Mouse (Mus musculus) MEL (cell line): ENCODE results near the gene Nup54. TPM values are rescaled to one million over a fixed set of nuclear protein-coding genes. Genes with fewer than 3 reads are reported as not detected.

Experiments
- DNase-seq: peaks from one replicate; pipeline ENCODE4 v3.0.0; 2011; ENCODE audit warnings: low read depth, low spot score
- H3K27ac ChIP-seq: 2 replicates; pipeline ENCODE4 v1.5.1; 2012; ENCODE audit warnings: low read depth, mild to moderate bottlenecking, control low read depth, low read length, moderate library complexity; ENCODE audit not compliant: control insufficient read depth
- H3K27me3 ChIP-seq, 2 experiments: fragments of 150-350 bp in 1 of 2; sonication (generic) in 1 of 2; 2 replicates each; pipeline ENCODE4 v1.6.1; 2012; ENCODE audit warnings: low read length in 2 of 2, mild to moderate bottlenecking in 2 of 2, improper control_type of control experiment in 1 of 2, moderate library complexity in 1 of 2; ENCODE audit not compliant: insufficient read depth in 2 of 2, control insufficient read depth in 1 of 2
- H3K36me3 ChIP-seq, 2 experiments: 2 replicates each; pipeline ENCODE4 v1.6.1; 2012 to 2014; ENCODE audit warnings: low read length in 2 of 2, improper control_type of control experiment in 1 of 2, inconsistent platforms in 1 of 2, mild to moderate bottlenecking in 1 of 2; ENCODE audit not compliant: insufficient read depth in 2 of 2, control insufficient read depth in 1 of 2
- H3K4me1 ChIP-seq, 2 experiments: fragments of 150-350 bp in 1 of 2; sonication (generic) in 1 of 2; 2 replicates each; pipeline ENCODE4 v1.6.1; 2012; ENCODE audit warnings: low read length in 2 of 2, improper control_type of control experiment in 1 of 2, mild to moderate bottlenecking in 1 of 2; ENCODE audit not compliant: insufficient read depth in 2 of 2, control insufficient read depth in 1 of 2
- H3K4me3 ChIP-seq, 2 experiments: fragments of 150-350 bp in 1 of 2; sonication (generic) in 1 of 2; 2 replicates each; pipeline ENCODE4 v1.5.1; 2012; ENCODE audit warnings: low read depth in 2 of 2, low read length in 2 of 2, mild to moderate bottlenecking in 2 of 2, moderate library complexity in 2 of 2, control low read depth in 1 of 2, improper control_type of control experiment in 1 of 2; ENCODE audit not compliant: control insufficient read depth in 1 of 2, insufficient read depth in 1 of 2
- H3K79me2 ChIP-seq: 2 replicates; pipeline ENCODE4 v1.6.1; 2012; ENCODE audit warnings: mild to moderate bottlenecking, low read length, moderate library complexity; ENCODE audit not compliant: control insufficient read depth, poor library complexity, insufficient read depth
- H3K9ac ChIP-seq: 2 replicates; pipeline ENCODE4 v1.6.1; 2012; ENCODE audit warnings: low read depth, mild to moderate bottlenecking, control low read depth, low read length, moderate library complexity; ENCODE audit not compliant: control insufficient read depth, poor library complexity, severe bottlenecking
- H3K9me3 ChIP-seq: fragments of 150-350 bp; sonication (generic); replicated peaks from 2 replicates; pipeline ENCODE4 v1.6.1; 2012; ENCODE audit warnings: mild to moderate bottlenecking, low read length, improper control_type of control experiment, moderate library complexity; ENCODE audit not compliant: insufficient read depth
- BHLHE40 ChIP-seq: IDR thresholded peaks from 2 replicates; pipeline ENCODE4 v1.6.1; 2012; ENCODE audit warnings: low read depth, mild to moderate bottlenecking, inconsistent platforms, low read length, improper control_type of control experiment, borderline replicate concordance
- CTCF ChIP-seq, 3 experiments: IDR thresholded peaks in 2 of 3; conservative IDR thresholded peaks in 1 of 3; 2 replicates each; pipeline ENCODE4 v1.5.1; 2011 to 2012; ENCODE audit warnings: low read length in 3 of 3, low read depth in 2 of 3, mild to moderate bottlenecking in 2 of 3, improper control_type of control experiment in 1 of 3, inconsistent platforms in 1 of 3, mixed read lengths in 1 of 3, moderate library complexity in 1 of 3; ENCODE audit not compliant: control insufficient read depth in 1 of 3, insufficient read depth in 1 of 3, poor library complexity in 1 of 3, severe bottlenecking in 1 of 3
- GABPA ChIP-seq: IDR thresholded peaks from 2 replicates; pipeline ENCODE4 v1.6.1; 2012; ENCODE audit warnings: low read depth, mild to moderate bottlenecking, inconsistent platforms, low read length, improper control_type of control experiment, moderate library complexity
- HCFC1 ChIP-seq: IDR thresholded peaks from 2 replicates; pipeline ENCODE4 v1.6.1; 2012; ENCODE audit warnings: low read depth, mild to moderate bottlenecking, inconsistent platforms, low read length, improper control_type of control experiment, moderate library complexity
- JUND ChIP-seq: IDR thresholded peaks from 2 replicates; pipeline ENCODE4 v1.6.1; 2011; ENCODE audit warnings: low read depth, mild to moderate bottlenecking, improper control_type of control experiment, low read length
- KAT2A ChIP-seq: conservative IDR thresholded peaks from 2 replicates; pipeline ENCODE4 v1.6.1; 2012; ENCODE audit warnings: low read depth, low read length, improper control_type of control experiment, inconsistent platforms
- MAX ChIP-seq: IDR thresholded peaks from 2 replicates; pipeline ENCODE4 v1.6.1; 2011; ENCODE audit warnings: low read length, improper control_type of control experiment
- MAZ ChIP-seq: IDR thresholded peaks from 2 replicates; pipeline ENCODE4 v1.6.1; 2012; ENCODE audit warnings: low read depth, mild to moderate bottlenecking, inconsistent platforms, low read length, improper control_type of control experiment
- MXI1 ChIP-seq: IDR thresholded peaks from 2 replicates; pipeline ENCODE4 v1.6.1; 2011; ENCODE audit warnings: mild to moderate bottlenecking, low read depth, low read length, improper control_type of control experiment
- MYC ChIP-seq: IDR thresholded peaks from 2 replicates; pipeline ENCODE4 v1.6.1; 2011; ENCODE audit warnings: low read depth, mild to moderate bottlenecking, low read length, improper control_type of control experiment, moderate library complexity
- NELFE ChIP-seq: IDR thresholded peaks from 2 replicates; pipeline ENCODE4 v1.6.1; 2011; ENCODE audit warnings: low read depth, low read length, improper control_type of control experiment
- NRF1 ChIP-seq: IDR thresholded peaks from 2 replicates; pipeline ENCODE4 v1.6.1; 2014; ENCODE audit warnings: low read depth, mild to moderate bottlenecking, inconsistent platforms, low read length, improper control_type of control experiment, moderate library complexity; ENCODE audit not compliant: poor library complexity, insufficient read depth, severe bottlenecking
- POLR2AphosphoS2 ChIP-seq: IDR thresholded peaks from 2 replicates; pipeline ENCODE4 v1.6.1; 2011; ENCODE audit warnings: low read length, improper control_type of control experiment
- POLR2AphosphoS5 ChIP-seq: IDR thresholded peaks from 2 replicates; pipeline ENCODE4 v1.6.1; 2012; ENCODE audit warnings: low read depth, borderline replicate concordance, mild to moderate bottlenecking, inconsistent platforms, low read length, moderate library complexity, mixed read lengths
- RAD21 ChIP-seq: IDR thresholded peaks from 2 replicates; pipeline ENCODE4 v1.6.1; 2011; ENCODE audit warnings: mild to moderate bottlenecking, low read depth, low read length, improper control_type of control experiment
- SMC3 ChIP-seq: IDR thresholded peaks from 2 replicates; pipeline ENCODE4 v1.6.1; 2011; ENCODE audit warnings: low read depth, low read length, improper control_type of control experiment
- UBTF ChIP-seq: IDR thresholded peaks from 2 replicates; pipeline ENCODE4 v1.6.1; 2012; ENCODE audit warnings: low read depth, mild to moderate bottlenecking, inconsistent platforms, low read length, improper control_type of control experiment, moderate library complexity, borderline replicate concordance; ENCODE audit not compliant: insufficient read depth
- USF1 ChIP-seq: IDR thresholded peaks from 2 replicates; pipeline ENCODE4 v1.6.1; 2014; ENCODE audit warnings: low read depth, mild to moderate bottlenecking, inconsistent platforms, low read length, improper control_type of control experiment, moderate library complexity
- ZC3H11A ChIP-seq: IDR thresholded peaks from 2 replicates; pipeline ENCODE4 v1.6.1; 2012; ENCODE audit warnings: low read depth, mild to moderate bottlenecking, inconsistent platforms, low read length, improper control_type of control experiment
- ZKSCAN1 ChIP-seq: IDR thresholded peaks from 2 replicates; pipeline ENCODE4 v1.6.1; 2012; ENCODE audit warnings: low read depth, mild to moderate bottlenecking, inconsistent platforms, low read length, improper control_type of control experiment, moderate library complexity
- ZMIZ1 ChIP-seq: IDR thresholded peaks from 2 replicates; pipeline ENCODE4 v1.6.1; 2012; ENCODE audit warnings: low read depth, mild to moderate bottlenecking, inconsistent platforms, low read length, improper control_type of control experiment, moderate library complexity
- ZNF384 ChIP-seq: IDR thresholded peaks from 2 replicates; pipeline ENCODE4 v1.6.1; 2012; ENCODE audit warnings: low read depth, mild to moderate bottlenecking, inconsistent platforms, low read length, improper control_type of control experiment
- polyA plus RNA-seq, 2 experiments: library from polyadenylated mRNA; stranded (reverse) in 1 of 2; unstranded in 1 of 2; fragments of >175 nt in 1 of 2; fragments of >200 nt in 1 of 2; gene quantifications; 2 replicates each; pipeline versions ENCODE4 v1.2.1 to v1.2.4; 2012; ENCODE audit warnings: low replicate concordance in 2 of 2, low read depth in 1 of 2; ENCODE audit not compliant: insufficient read length in 2 of 2, insufficient read depth in 1 of 2, missing spikeins in 1 of 2
- total RNA-seq: library from RNA; depleted of rRNA; stranded (reverse); fragments of 300-350 nt; gene quantifications from 2 replicates; pipeline ENCODE4 v1.2.3, GENCODE M21; 2012

Gene Nup54
- total and polyA plus RNA-seq, 3 experiments: 67.5 to 106 TPM; not detected in 1

DNA sequence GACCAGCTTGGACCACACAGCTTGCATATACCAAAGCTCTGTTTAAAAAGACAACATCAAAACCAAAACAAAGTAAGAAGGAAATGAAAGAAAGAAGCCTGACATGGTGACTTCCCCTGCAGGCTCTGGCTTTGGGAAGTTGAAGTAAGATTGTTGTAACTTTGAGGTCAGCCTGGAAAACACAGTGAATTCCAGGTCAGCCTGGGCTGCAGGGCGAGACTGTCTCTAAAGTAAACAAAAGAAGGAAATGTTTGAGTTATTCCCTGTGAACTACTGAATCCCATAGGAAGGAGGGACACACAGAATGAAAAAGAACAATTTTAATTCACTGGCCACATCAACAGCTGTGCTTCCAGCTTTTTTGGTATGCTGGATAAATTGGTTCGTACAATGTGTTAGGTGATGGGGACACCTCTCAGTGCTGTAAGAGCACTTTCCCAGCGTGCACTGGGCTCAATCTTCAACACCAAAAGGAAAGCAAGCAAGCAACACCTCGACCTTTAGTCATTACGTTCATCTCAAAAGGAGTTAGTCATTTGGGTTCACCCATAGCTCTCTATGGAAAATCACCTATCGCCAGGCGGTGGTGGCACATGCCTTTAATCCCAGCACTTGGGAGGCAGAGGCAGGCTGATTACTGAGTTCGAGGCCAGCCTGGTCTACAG is 32.2 kb upstream of the Nup54 start:
- Histone ChIP-seq H3K27me3 (no peaks in the 10 kb centered on the region), H3K36me3 (peaks cover 0 to 10% of the 10 kb centered on the region in 2 experiments; a peak in 2 of 4 replicates), H3K9me3 (no peaks in the 10 kb centered on the region), H3K4me3 (no peak overlapping the region), H3K4me1 (peaks cover 14 to 17% of the 10 kb centered on the region in 2 experiments), H3K79me2 (no peaks in the 10 kb centered on the region), H3K27ac (no peak overlapping the region), H3K9ac (no peak overlapping the region)
- no peak for DNase-seq
- TF ChIP-seq BHLHE40 (no peak), CTCF (IDR thresholded peaks at IDR 0.05 in 2 of 3, conservative IDR thresholded peaks at IDR 0.05 in 1 of 3; ENCODE audit: control insufficient read depth in 1 of 3, insufficient read depth in 1 of 3, low read depth in 2 of 3, low read length in 3 of 3, poor library complexity in 1 of 3, severe bottlenecking in 1 of 3) (no peak), UBTF (no peak), HCFC1 (no peak), RAD21 (no peak), USF1 (no peak), ZNF384 (no peak), NELFE (no peak), MAX (no peak), ZKSCAN1 (no peak), MAZ (no peak), MXI1 (no peak), JUND (no peak)

DNA sequence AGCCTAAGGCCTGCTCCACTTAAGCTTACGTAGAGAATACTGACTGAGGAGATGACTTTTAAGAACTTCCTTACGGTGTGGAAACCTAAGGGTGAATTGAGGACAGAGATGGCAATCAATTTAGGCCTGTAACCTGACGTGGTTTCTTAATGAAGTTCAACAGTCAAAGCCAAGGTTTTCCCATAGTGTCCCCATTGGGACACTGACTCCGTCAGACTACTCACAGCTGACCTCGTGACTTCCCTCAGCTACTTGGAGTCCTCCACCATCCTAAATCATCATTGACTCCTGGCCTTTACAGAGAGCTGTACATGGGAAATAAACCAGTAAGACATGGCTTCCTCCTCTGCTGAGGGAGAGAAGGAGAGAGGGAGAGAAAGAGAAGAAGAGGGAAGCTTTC is 30.5 kb upstream of the Nup54 start:
- Histone ChIP-seq H3K9ac (no peak overlapping the region), H3K27me3 (no peaks in the 10 kb centered on the region), H3K79me2 (no peaks in the 10 kb centered on the region), H3K27ac (no peak overlapping the region), H3K9me3 (no peaks in the 10 kb centered on the region), H3K4me3 (no peak overlapping the region), H3K36me3 (peaks cover 0 to 9% of the 10 kb centered on the region in 2 experiments; a peak in 2 of 4 replicates), H3K4me1 (peaks cover 14 to 17% of the 10 kb centered on the region in 2 experiments)
- no peak for DNase-seq
- TF ChIP-seq NRF1: no peak
- no peak for TF ChIP-seq UBTF
- no peak for TF ChIP-seq SMC3
- no peak for TF ChIP-seq POLR2AphosphoS5
- no peak for TF ChIP-seq ZKSCAN1
- no peak for TF ChIP-seq ZC3H11A
- no peak for TF ChIP-seq ZMIZ1
- TF ChIP-seq POLR2AphosphoS2: no peak
- TF ChIP-seq MYC: no peak
- no peak for TF ChIP-seq GABPA
- no peak for TF ChIP-seq KAT2A
- no peak for TF ChIP-seq ZNF384
- no peak for TF ChIP-seq MAZ
